Mouse (Mus musculus): ENCODE data around the gene Fancc.

- TF ChIP-seq CTCF (IDR thresholded peaks at IDR 0.05; ENCODE audit: insufficient read depth, low read length): no peak
- no peak for TF ChIP-seq POLR2A (IDR thresholded peaks at IDR 0.05; ENCODE audit: borderline replicate concordance, extremely low read depth, low read depth, low read length)
Observed at GRCm38 (mm10) chr13:63238045-63238444, 259.0 kb downstream of the Fancc start.
